Mouse (Mus musculus) E14TG2a.4 (cell line): ENCODE data around the gene Neurog1.

Source experiments
- H3K27me3 ChIP-seq: 2 replicates; pipeline ENCODE4 v1.6.1; 2014; ENCODE audit warnings: low read length, control low read depth; ENCODE audit not compliant: insufficient read depth
- H3K36me3 ChIP-seq: 2 replicates; pipeline ENCODE4 v1.6.1; 2014; ENCODE audit warnings: low read length, control low read depth; ENCODE audit not compliant: insufficient read depth
- H3K4me1 ChIP-seq: replicated peaks from 2 replicates; pipeline ENCODE4 v1.6.1; 2014; ENCODE audit warnings: low read depth, low read length, control low read depth
- H3K4me3 ChIP-seq: replicated peaks from 2 replicates; pipeline ENCODE4 v1.5.1; 2014; ENCODE audit warnings: mild to moderate bottlenecking, low read length
- H3K9me3 ChIP-seq: 2 replicates; pipeline ENCODE4 v1.6.1; 2014; ENCODE audit warnings: low read length, control low read depth
- CTCF ChIP-seq: conservative IDR thresholded peaks from 2 replicates; pipeline ENCODE4 v1.5.1; 2014; ENCODE audit warnings: low read length
- NANOG ChIP-seq: IDR thresholded peaks from 2 replicates; pipeline ENCODE4 v1.6.1; 2014; ENCODE audit warnings: borderline replicate concordance, low read length, mixed read lengths
- POU5F1 ChIP-seq: IDR thresholded peaks from 2 replicates; pipeline ENCODE4 v1.6.1; 2014; ENCODE audit warnings: low read length, borderline replicate concordance

Neurog1 gene

DNA sequence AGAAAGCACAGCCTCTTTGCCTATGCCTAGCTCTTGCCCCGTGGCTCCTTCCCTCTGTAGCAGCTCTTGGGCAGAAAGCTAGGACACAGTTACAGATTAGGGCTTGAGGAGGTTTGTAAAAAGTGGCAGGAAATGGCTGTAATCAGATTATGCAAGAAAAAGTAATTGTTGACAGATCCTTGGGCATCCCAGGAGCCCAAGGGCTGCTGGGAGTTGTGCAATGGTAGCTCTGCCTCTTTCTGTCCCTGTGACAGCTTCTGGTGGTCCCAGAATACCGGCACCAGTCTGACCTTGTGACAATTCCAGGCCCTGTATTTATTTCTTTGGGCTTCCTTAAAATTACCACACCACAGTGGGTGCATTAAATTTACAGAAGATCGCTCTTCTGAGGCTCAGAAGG lies 1.4 kb upstream of the Neurog1 start:
- no peak overlapping the region for H3K4me3 ChIP-seq
- H3K36me3 ChIP-seq: no peaks in the 10 kb centered on the region
- peaks cover 99% of the 10 kb centered on the region for H3K27me3 ChIP-seq
- 0 out of 2 replicates have a peak, but pooled peaks cover 3% of the 10 kb centered on the region for H3K9me3 ChIP-seq
- TF ChIP-seq CTCF (no peak), NANOG (no peak), POU5F1 (no peak)
- H3K4me1 ChIP-seq: peaks cover 50% of the 10 kb centered on the region

DNA sequence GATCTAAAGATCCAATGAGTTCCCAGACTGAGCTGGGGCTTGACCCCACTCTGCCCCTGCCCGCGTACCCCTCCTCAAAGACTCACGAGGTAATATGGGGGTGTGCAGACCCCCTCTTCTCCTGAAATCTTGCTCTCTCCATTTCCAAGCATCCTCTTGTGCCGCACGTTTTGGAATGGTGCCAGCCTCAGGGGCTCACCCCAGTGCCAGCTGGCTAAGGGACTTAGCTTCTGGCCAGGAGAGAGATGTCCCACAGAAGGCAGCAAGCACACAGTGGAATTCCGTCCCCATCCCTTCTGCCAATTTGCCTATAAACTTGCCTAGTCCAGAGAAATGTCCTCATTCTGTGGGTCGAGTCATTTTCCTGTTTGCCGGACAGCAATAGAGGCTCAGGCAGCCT lies 820 bp upstream of the Neurog1 start:
- Histone ChIP-seq H3K36me3 (no peaks in the 10 kb centered on the region), H3K9me3 (0 out of 2 replicates have a peak, but pooled peaks cover 3% of the 10 kb centered on the region), H3K27me3 (peaks cover 99% of the 10 kb centered on the region), H3K4me1 (peaks cover 44% of the 10 kb centered on the region), H3K4me3 (peak overlapping the region; percentile 69)
- TF ChIP-seq NANOG: no peak
- no peak for TF ChIP-seq CTCF
- no peak for TF ChIP-seq POU5F1

DNA sequence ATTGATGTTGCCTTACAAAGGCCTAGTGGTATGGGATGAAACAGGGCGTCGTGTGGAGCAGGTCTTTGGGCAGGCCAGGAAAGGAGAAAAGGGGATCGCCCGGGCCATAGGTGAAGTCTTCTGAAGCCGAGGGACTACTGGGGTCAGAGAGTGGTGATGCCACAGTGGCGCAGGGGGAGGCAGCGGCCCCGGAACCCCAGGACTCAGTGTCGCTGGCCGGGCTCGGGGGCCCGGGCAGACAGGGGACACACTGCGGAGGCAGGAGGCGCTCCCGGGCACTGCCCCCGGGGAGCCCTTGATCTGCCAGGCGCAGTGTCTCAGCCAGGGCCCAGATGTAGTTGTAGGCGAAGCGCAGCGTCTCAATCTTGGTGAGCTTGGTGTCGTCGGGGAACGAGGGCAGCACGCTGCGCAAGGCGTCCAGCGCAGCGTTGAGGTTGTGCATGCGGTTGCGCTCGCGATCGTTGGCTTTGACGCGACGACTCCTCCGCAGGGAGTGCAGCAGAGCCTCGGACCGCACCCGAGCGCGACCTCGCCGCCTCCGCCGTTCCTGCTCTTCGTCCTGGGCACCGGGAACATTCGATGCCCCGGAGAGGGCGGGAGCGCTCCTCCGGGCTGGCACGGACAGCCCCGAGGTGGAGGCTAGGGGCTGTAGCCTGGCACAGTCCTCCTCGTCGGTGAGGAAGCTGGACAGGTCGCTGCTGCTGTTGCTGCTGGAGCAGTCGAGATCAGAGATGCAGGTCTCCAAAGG lies 613 bp downstream of the Neurog1 start:
- H3K27me3 ChIP-seq: peaks cover 99% of the 10 kb centered on the region
- H3K36me3 ChIP-seq: no peaks in the 10 kb centered on the region
- peak overlapping the region; percentile 69 for H3K4me3 ChIP-seq
- H3K9me3 ChIP-seq: 0 out of 2 replicates have a peak, but pooled peaks cover 3% of the 10 kb centered on the region
- TF ChIP-seq POU5F1 (no peak), CTCF (no peak)
- H3K4me1 ChIP-seq: peaks cover 34% of the 10 kb centered on the region

DNA sequence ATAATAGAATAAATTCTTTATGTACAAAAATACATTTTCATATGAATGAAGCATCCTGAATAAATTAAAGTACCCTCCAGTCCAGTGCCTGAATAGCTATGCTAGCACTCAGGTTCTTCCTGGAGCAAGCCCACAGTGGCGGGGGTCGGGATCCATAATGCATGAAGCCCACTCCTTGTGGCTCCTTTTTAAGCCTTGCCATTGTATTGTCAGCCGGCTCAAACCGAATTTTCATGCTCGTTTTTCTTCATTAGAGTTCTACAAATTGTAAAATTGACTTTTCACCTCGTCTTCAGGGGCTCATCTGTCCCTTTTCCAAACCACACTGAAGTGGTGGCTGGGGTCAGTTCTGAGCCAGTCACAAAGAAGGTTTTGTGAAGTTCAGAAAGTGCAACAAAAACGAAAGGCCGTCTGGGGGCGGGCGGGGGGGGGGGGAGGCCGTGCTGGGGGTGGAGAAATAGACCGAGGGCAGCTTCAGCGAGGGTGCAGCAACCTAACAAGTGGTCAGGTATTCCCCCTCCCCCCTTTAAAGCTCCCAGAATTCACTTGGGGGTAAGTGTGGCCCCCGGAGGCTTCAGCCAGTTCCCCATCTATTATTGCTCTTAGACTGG lies 1.3 kb downstream of the Neurog1 start:
- peak overlapping the region; percentile 69 for H3K4me3 ChIP-seq
- TF ChIP-seq POU5F1: no peak
- TF ChIP-seq NANOG: no peak
- peaks cover 32% of the 10 kb centered on the region for H3K4me1 ChIP-seq
- H3K36me3 ChIP-seq: no peaks in the 10 kb centered on the region
- peaks cover 99% of the 10 kb centered on the region for H3K27me3 ChIP-seq
- H3K9me3 ChIP-seq: 0 out of 2 replicates have a peak, but pooled peaks cover 3% of the 10 kb centered on the region

DNA sequence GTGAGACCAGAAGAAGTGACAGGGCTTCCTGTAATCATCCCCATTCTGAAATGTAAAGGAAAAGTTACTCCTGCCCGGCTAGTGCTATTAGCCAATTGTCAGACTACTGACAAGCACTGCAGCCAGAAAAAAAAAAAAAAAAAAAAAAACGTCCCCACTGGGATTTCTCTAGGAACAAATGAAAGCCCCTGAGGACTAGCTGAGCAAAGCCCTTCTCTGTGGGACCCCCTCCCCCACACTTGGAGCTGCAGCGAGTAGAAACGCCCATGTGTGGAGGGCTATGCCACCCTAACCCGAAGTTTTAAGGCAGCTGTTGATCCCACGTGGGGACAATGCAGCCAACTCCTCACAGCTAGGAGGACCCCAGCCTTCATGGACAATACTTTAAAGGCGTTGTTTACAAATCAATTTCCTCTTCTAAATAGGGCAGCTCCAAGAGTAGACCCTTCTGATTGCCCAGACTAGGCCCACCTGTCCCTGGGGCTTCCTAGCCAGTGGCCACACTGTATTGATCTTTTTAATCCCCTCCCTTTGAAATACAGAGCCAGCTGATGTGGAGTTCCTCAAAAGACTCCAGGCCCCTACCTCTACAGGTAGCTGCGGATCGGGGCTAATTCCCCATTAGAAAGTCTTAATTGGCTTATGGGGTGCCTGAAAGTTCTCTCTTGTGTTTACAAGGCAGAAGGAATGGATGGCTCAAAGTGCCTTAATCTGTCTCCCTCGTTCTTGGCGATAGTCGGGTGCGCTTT lies 2.2 kb downstream of the Neurog1 start:
- Histone ChIP-seq H3K4me3 (no peak overlapping the region), H3K9me3 (no peaks in the 10 kb centered on the region), H3K36me3 (no peaks in the 10 kb centered on the region), H3K27me3 (peaks cover 94% of the 10 kb centered on the region), H3K4me1 (peaks cover 32% of the 10 kb centered on the region)
- no peak for TF ChIP-seq NANOG
- TF ChIP-seq POU5F1: no peak
- no peak for TF ChIP-seq CTCF

DNA sequence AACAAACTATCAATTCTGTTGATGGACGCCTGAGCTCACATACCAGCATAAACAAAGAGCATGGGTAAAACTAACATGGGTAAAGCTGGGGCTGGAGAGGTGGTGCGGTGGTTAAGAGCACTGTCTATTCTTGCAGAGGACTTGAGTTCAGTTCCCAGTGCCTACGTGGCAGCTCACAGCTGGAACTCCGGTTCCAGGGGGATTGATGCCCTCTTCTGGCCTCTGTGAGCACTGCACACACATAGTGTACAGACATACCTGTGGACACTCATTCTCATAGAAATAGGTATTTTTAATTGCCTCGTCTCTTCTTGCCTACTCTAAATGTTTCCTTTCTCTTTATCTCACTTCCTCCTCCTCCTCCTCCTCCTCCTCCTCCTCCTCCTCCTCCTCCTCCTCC lies 8.9 kb downstream of the Neurog1 start:
- no peaks in the 10 kb centered on the region for H3K4me1 ChIP-seq
- H3K4me3 ChIP-seq: no peak overlapping the region
- peaks cover 53% of the 10 kb centered on the region for H3K27me3 ChIP-seq
- peaks cover 8% of the 10 kb centered on the region for H3K9me3 ChIP-seq
- peak; percentile 44 for TF ChIP-seq CTCF
- no peak for TF ChIP-seq NANOG
- no peaks in the 10 kb centered on the region for H3K36me3 ChIP-seq

DNA sequence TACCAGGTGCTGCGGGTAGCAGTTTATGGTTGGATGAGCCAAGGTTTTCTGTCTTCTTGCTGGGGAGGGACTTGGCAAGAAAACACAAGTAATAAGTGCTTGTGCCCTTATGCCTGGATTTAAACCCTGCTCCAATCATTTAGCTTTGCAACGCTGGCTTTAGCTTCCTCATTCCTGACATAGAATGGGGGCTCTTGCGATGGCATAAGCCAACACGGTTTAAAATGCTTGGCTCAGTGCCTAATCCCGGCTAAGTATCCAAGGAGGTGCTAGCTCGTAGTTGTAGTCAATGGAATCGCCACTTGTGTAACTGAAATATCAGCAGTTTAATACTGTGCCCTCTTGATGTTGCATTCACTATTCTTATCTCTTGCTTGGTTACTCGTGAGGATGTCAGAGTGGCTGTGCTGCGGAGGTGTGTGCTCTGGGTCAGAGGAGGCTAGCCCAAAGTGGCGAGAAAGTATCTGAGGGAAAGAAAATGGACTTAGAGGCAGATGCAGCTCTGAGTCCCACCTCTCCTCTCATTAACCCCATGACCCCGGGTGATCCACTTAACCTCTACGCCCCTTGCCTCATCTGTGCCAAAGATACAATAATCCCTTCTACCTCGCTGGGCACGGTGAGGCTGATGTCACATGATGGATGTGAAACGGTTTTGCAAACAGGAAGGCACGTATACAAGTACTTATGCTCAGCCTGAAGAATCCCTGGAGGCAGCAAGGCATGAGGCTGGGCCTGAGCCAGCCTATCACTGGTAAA lies 11.8 kb downstream of the Neurog1 start:
- H3K4me1 ChIP-seq: peaks cover 16% of the 10 kb centered on the region
- H3K36me3 ChIP-seq: no peaks in the 10 kb centered on the region
- H3K27me3 ChIP-seq: peaks cover 34% of the 10 kb centered on the region
- peaks cover 8% of the 10 kb centered on the region for H3K9me3 ChIP-seq
- H3K4me3 ChIP-seq: no peak overlapping the region
- TF ChIP-seq POU5F1 (no peak), CTCF (no peak), NANOG (no peak)

DNA sequence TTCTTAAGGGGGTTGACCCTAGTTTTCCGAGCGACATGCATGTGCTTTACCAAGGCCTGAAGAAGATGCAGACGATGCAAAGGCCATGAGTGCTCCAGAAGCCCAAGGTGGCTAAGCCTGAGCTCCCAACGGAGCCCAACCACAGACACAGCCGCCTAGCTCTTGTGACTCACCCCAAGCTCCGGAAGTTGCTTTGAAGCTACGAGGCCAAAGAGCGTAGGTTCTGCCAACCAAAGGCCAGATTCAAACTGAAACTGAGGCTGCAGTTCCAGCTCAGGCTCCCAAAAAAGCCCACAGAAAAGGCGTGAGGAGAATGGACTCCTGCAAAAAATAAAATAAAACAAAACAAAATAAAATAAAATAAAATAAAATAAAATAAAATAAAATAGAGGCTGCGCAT lies 14.1 kb downstream of the Neurog1 start:
- peaks cover 3% of the 10 kb centered on the region for H3K9me3 ChIP-seq
- H3K27me3 ChIP-seq: peaks cover 38% of the 10 kb centered on the region
- peaks cover 16% of the 10 kb centered on the region for H3K4me1 ChIP-seq
- no peaks in the 10 kb centered on the region for H3K36me3 ChIP-seq
- no peak for TF ChIP-seq POU5F1
- no peak for TF ChIP-seq CTCF
- no peak for TF ChIP-seq NANOG
- no peak overlapping the region for H3K4me3 ChIP-seq
